Mouse (Mus musculus) heart, adult 8-10 months (tissue): ENCODE results near the gene Cx3cr1. TPM values are rescaled to one million over a fixed set of nuclear protein-coding genes. Genes with fewer than 3 reads are reported as not detected.
"Not testable (repeated sequence)": the region's sequence is repeated elsewhere in the genome, so short reads cannot be mapped to it uniquely, and the experiment has no call there.

Experiments
- DNase-seq: peaks from one replicate; pipeline ENCODE4 v3.0.0; 2022; ENCODE audit warnings: low spot score
- total RNA-seq, 4 experiments: library from RNA; stranded (reverse); gene quantifications; 2 replicates each; pipeline ENCODE4 v1.2.4; 2022

Cx3cr1 gene
- total RNA-seq, 4 experiments from 2014 or later, result 0.89 to 1.3 (median 1.1) TPM

GRCm38 (mm10) chr9:120027401-120028151 is 42.1 kb downstream of the Cx3cr1 start:
- peak; percentile 74 for DNase-seq

- no peak for DNase-seq
Observed at GRCm38 (mm10) chr9:120024625-120025024, 45.1 kb downstream of the Cx3cr1 start.

GRCm38 (mm10) chr9:120024171-120024570 is 45.5 kb downstream of the Cx3cr1 start:
- DNase-seq, result no peak

DNA sequence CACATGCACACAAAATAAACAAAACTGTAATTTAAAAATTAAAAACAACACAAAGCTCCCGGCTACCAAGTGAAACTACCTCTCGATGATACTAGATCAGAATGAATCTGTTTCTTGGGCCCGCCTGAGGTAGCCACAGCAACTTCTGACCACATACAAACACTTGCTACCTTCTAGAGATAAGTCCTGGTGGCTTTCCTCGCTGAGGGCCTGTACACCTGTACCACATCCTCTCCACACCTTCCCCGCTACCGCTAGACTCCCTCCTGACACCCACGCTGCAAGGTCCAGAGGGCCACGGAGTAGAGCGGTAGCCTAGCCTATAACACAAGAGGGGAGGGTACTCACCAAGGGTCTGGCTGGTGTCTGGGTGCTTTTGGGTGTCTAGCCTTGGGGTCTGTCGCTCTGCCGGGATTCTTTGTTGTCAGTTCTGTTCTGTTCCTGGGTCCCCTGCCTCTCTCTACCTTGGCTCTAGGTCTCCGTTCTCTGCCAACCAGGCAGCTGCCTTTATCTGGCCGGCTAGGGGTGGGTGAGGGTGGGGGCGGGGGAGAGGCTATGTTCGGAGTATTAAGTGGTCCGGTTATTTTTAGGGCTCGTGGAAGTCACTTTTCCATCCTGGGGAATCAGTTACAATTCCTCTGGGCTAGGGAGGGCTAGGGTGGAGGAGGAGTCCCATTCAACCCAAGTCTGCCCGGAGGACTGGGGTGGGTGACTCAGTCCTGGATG is 46.4 kb downstream of the Cx3cr1 start, which contains the start of gene Xirp1:
Xirp1 (minus strand) TSS at position 513 of the 726 bp plus-strand sequence.
- no peak for DNase-seq

GRCm38 (mm10) chr9:120021164-120021563 is 48.5 kb downstream of the Cx3cr1 start:
- no peak for DNase-seq

DNA sequence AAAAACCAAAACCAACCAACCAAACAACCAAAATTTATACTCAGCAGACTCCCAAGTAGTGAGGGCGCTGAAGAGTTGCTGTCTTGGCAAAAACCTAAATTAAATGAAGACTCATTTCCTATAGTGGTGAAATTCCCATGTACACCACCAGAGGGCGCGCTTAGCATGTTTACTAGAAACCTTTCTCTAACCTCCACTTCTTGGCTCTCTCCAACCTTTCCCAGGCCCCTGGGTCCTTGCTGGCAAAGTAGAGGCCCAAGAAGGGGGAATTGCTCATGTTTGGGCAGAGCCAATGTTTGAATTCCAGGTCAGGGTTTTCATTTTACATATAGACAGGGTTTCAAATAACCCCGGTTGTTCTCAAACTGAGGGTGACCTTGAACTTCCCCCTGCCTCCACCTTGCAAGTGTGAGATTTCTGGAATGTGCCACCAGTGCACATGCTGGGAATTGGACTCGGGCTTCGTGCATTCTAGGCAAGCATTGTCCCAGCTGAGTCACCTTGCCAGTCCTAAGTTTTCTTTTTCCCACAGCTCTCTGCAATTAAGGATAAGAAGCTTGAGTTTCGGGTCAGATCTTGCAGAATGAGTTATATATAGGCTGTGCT is 49.3 kb downstream of the Cx3cr1 start:
- DNase-seq, result peak; percentile 78

- no peak for DNase-seq
Observed at GRCm38 (mm10) chr9:120016956-120017355, 52.7 kb downstream of the Cx3cr1 start.

GRCm38 (mm10) chr9:120014828-120015227 is 54.9 kb downstream of the Cx3cr1 start:
- DNase-seq, result no peak

DNA sequence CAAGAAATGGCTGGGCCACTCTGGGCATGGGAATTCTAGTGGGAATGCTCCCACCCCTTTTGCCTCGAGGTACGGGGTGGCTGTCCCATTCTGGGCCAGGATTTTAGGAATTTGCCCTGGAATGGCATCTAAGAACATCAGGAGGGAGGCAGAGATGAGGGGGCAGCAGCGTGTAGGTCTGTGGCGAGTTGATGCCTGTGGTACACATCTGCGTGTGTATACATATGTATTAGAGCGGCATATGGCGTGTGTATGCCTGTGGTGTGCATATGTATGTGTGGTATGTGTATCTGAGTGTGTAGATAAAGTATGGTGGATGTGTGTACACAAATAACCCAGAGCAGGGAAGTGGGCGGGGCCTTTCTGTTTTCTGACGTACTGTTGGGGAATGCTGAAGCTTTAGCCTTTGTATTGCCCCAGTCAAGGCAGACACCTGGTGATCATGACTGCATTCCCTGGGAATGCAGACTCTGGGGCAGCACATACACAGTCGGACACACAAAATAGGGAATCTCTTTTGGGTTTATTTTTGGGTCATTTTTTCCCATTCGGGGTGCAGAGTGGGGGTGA is 56.3 kb downstream of the Cx3cr1 start:
- DNase-seq, result no peak

DNA sequence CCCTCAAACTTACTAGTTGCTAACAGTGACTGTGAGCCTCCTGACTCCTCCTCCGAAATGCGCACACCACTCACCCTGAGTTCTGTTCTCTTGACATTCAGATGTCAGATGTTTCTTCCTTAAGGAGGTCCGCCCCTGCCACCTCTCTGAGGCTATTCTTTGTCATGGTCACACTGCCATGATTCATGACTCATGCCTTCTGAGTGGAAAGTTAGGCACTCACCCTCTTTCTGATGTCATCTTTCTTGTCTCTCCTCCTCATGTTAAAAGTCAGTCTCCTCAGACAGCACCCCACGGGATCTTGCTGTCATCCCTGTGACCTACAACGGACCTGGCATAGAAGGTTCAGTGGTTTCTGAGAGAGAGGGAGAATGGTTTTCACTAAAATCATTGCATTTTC is 56.9 kb downstream of the Cx3cr1 start:
- no peak for DNase-seq

DNA sequence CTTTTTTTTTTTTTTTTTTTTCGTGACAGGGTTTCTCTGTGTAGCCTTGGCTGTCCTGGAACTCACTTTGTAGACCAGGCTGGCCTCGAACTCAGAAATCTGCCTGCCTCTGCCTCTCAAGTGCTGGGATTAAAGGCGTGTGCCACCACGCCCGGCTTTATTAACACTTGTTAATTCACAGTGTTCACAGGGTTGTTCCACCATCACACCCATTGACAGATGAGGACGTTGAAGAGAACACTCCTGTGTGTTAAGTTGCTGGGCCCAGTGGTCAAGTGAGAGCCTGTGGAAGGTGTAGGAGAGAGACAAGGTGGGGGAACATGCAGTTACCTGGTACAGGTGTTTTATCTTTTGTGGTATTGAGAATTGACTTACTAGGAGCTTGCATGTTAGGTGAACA is 57.5 kb downstream of the Cx3cr1 start:
- DNase-seq, result not testable (repeated sequence)

DNA sequence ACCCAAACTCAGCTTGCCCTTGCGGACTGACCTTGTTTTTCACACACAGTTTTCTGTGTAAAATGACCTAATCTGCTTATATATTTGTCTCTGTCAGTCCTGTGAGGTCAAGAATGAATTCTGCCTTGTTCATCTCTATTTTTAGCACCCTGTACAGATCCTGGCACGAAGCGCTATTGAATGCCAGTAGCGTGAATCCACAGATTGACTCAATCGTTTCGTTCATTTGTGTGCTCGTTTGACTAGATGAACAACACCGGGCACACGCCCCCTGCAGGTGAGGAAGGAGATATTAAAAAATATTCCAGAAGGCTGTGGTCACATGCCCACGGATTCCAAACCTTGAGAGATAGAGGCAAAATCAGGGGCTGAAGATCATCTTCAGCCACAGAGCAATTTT is 58.1 kb downstream of the Cx3cr1 start:
- peak; percentile 75 for DNase-seq

DNA sequence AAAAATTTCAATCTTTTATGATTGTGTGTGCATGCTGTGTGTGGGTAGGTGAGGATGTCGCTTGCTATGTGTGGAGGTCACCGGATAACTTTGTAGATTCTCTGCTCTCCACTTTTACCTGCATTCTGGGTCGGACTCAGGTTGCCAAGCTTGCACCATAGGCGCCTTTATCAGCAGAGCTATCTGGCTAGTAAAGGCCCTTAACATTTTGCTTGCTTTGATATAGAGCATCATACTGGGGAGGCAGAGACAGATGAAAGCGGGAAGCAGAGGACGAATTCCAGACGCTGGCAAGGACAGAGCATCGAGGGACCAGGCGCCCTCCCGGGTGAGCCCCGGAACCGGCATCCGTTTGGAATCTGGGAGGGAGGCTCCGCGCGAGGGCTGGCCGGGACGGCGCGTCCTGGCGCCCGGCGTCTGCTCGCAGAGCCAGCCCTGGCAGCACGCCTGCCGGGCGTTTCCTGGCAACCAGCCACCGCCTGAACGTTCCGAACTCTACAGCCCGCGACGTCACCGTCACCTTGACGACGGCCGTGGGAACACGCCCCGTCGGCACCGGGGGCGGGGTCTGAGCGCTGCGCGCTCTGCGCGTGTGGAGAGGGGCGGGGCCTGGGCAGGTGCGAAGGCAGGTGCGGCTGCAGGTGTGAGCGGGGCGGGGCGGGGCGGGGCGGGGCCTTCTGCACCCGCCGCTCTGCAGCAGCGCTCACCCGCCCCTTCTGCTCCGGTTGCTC is 58.7 kb downstream of the Cx3cr1 start:
- peak; percentile 96 for DNase-seq

DNA sequence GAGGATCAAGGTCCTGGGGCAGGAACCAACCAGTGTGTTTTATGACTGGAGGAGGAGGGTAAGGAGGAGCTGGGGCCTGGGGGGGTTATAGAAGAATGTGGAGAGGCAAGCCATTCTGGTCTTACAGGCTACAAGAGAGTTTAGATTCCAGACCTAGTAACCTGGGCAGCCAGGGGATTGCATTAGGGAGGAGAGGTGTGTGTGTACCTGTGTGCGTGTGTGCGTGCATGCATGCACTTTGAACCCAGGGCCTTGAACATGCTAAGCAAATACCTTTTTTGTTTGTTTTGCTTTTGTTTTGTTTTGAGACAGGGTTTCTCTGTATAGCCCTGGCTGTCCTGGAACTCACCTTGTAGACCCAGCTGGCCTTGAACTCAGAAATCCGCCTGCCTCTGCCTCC is 59.8 kb downstream of the Cx3cr1 start:
- no peak for DNase-seq

- no peak for DNase-seq
Observed at GRCm38 (mm10) chr9:120009226-120009841, 60.3 kb downstream of the Cx3cr1 start.

DNA sequence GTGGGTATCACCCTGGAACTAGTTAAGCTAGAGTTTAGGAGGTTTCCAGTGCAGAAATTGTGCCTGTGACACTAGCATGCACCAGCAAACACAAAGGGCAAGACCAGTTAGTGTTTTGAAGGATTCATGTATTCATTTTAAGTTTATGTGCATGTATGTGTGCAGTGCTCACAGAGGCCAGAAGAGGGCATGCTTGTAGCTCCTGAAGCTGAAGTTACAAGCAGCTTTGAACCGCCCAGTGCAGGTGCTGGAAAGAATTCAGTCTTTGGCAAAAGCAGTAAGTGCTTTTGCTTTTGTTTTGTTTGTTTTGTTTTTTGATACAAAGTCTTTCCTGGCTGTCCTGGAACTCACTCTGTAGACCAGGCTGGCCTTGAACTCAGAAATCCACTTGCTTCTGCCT is 61.8 kb downstream of the Cx3cr1 start:
- DNase-seq, result no peak

GRCm38 (mm10) chr9:120005936-120006335 is 63.7 kb downstream of the Cx3cr1 start:
- DNase-seq, result no peak

GRCm38 (mm10) chr9:120002893-120003292 is 66.8 kb downstream of the Cx3cr1 start:
- DNase-seq, result no peak

DNA sequence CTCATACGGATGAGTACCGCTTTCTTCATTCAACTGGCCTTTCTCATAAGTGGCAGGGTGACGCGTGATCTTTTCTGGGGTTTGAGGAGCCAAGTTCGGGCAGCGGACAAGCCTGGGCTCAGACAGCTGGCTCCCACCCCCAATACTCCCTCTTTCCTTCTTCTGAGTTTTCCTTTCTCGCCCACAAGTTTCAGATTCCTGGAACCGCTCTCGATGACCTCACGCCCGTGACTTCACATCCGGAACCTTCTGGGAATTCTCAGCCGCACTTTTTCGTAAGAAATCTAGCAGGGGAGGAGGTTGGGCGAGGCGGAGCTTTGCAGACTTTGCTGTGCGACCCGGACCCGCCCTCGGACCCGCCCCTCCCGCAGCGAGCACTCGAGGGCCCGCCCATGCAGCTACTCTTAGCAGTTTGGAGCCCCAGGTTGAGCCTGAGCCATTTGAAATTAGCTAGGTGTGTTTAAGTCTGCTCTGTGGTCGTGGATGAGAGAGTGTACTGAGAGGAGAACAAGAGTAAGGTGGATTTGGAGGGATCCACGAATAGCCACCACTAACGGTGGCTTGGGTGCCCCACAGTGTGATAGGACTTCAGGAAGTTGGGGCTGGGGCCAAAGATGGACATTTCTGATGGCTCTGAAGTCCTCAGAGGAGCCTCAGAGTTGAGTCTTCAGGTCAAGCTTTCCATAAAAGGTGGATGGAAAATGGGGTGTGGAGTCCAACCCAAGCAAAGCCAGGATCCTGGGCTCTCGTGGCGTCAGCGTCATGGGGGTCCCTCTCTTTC is 67.5 kb downstream of the Cx3cr1 start:
- peak; percentile 95 for DNase-seq

GRCm38 (mm10) chr9:120000761-120001160 is 68.9 kb downstream of the Cx3cr1 start:
- DNase-seq, result no peak
